Mouse (Mus musculus) layer of hippocampus, adult 9-11 months (tissue): ENCODE results near the gene Pabpc4.
"Not testable (repeated sequence)": the region's sequence is repeated elsewhere in the genome, so short reads cannot be mapped to it uniquely, and the experiment has no call there.

ENCODE experiments used
- DNase-seq: peaks from one replicate; pipeline ENCODE4 v3.0.0; 2022

Pabpc4 gene

DNA sequence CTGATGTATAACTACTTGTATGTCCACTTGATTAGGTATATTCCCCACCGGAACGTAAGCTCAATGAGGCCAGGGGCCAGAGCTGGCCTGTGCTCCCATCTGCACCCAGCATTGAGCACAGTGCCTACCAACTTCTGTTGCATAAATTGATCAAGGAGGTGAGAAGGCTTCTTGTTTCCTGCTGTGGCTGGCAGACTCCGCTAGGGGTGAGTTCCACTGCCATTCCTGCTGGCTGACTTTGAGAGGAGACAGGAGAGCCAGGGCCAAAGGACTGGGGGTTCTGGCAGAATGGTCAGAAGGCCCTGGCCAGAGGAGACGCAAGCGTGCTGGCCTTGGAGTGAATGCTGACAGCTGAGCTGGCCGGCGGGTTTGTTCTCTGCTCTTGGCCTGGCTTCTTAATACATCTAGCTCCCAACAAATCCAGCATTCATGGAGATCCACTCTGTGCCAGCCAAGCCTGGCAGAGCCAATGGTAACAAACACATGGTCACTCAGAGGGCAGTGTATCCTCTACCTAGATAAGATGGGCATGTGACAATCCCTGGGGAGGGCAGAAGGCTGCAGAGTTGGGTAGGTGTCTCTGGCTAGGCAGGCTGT, 13.1 kb upstream of the Pabpc4 start:
- DNase-seq: peak; percentile 91

GRCm38 (mm10) chr4:123252214-123252613, 9.9 kb upstream of the Pabpc4 start:
- DNase-seq: no peak

GRCm38 (mm10) chr4:123254617-123255016, 7.5 kb upstream of the Pabpc4 start:
- DNase-seq: no peak

DNA sequence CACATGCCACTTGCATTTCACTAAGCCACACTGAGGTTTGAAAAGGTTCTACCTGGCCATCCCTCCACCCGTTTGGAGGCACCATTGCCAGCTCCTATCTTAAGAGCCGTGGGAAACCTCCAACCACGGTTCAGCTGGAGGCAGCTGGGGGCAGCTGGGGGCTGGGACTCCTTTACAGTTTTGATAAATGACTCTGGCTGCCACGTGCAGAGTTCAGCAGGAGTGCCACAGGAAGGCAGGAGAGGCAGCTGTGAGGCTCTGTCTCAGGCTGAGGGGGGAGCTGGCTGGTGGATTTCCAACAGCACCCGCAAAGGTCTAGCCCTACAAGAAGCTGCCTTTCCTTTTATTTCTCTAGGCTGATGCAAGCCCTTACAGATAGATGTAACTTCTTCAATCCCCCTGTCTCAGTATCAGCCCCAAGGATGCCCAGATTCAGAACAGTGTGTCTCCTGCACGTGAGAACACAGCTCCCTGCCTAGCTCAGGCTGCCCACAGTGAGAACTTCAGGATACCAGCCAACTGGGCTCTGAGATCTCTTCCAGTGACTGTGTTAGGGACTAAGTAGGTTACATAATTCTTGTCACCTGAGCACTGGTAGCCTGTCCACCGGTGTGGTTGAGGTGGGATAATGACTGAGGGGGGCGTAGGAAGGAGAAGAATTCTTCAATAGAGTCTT, 1.9 kb upstream of the Pabpc4 start:
- DNase-seq: no peak

DNA sequence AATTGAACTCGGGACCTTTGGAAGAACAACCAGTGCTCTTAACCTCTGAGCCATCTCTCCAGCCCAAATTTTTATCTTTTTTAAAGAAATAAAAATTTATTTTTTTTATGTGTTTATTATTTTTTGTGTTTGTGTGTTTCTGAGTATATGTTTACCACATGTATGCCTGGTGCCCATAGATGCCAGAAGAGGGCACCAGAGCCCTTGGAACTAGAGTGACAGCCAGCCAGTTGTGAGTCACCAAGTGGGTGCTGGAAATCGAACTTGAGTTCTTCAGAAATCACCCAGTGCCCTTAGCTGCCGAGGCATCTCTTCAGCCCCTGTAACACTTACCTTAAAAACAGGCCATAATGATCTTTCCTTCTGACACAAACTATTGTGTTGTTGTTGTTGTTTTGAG, 8.9 kb downstream of the Pabpc4 start:
- no peak for DNase-seq

DNA sequence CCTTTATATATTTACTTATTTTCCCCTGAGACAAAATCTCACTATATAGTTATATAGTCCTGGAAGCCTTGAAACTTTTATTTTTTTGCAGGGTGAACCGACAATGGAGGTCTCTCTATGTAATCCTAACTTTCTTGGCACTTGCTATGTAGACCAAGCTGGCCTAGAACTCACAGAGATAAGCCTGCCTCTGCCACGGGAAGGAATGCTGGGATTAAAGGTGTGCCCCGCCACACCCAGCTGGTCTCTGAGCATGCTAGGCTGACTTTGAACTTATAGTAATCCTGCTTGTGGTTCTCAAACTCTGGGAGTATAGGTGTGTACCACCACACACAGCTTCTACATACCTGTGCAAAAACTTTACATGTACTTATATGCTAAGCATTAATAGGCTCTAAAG, 18.0 kb downstream of the Pabpc4 start:
- DNase-seq: no peak

GRCm38 (mm10) chr4:123282500-123282899, 20.3 kb downstream of the Pabpc4 start:
- DNase-seq: peak; percentile 81

- not testable (repeated sequence) for DNase-seq
These were observed 20.9 kb downstream of the Pabpc4 start for GRCm38 (mm10) chr4:123282915-123283674.

DNA sequence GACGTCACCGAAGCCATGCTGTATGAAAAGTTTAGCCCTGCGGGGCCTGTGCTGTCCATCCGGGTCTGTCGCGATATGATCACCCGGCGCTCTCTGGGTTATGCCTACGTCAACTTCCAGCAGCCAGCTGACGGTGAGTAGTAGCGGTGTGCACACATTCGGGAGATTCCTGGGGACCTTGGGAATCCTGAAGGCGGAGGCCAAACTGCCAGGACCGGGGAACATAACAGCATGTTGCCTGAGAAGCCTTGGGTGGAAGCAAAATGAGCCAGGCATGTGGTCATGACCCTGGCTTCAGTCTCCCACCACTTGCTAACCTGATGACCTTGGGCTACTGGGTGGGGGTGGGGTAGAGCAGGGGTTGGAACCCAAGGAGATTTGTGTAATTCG, 21.5 kb downstream of the Pabpc4 start:
- DNase-seq: not testable (repeated sequence)

GRCm38 (mm10) chr4:123284731-123285624, 22.8 kb downstream of the Pabpc4 start:
- DNase-seq: no peak

DNA sequence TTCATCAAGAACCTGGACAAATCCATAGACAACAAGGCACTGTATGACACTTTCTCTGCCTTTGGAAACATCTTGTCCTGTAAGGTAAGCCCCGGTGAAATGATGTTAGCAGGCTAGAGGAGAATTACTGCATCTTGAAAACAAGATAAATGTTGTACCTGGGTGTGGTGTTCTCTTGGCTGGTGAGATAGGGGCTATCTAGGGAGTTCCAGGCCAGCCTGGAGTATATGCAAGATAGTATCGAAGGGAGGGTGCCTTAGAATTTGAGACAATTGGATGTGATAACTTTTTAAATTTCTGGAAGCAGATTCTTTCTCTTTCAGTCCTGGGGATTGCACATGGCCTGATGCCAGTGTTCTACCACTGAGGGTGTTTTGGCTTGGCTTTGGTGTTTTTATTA, 24.6 kb downstream of the Pabpc4 start:
- DNase-seq: no peak

DNA sequence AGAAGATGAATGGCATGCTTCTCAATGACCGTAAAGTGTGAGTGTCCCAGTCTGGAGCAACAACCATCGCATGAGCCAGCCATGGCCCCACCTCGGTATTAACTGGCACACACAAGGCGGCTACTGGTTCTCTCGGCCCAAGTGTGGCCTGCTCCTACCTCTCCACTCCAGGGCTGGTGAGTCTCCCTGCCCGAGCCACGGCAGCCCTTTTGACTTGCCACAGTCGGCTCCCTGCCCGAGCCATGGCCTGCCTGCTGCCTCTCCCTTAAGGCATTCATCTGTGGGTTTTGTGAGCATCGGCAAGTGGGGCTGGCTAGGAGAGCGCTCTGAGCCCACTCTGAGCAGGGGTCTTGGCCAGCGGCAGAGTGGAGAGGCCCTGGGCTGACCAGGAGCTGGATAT, 26.9 kb downstream of the Pabpc4 start:
- no peak for DNase-seq

- DNase-seq: no peak
These were observed 30.2 kb downstream of the Pabpc4 start for GRCm38 (mm10) chr4:123292390-123292789.

DNA sequence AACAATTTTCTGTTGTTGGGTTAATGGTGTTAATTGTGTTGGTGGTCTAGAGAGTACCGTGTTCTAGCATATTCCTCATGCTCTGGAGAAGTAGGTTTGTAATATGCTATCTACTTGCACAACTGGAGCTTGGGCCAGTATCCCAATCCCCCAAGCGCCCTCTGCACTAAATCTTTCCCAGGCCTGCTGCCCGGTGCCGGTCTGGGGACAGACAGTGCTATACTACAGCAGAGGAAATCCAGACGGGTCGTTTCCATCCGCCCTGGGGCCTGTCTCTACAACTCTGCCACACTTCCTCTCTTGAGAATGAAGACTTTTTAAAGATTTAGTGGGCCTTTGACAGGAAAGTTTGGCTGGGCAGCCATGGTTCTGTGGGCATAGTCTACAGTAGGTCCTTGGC, 30.8 kb downstream of the Pabpc4 start:
- no peak for DNase-seq

- no peak for DNase-seq
These were observed 31.7 kb downstream of the Pabpc4 start for GRCm38 (mm10) chr4:123293661-123294443.

DNA sequence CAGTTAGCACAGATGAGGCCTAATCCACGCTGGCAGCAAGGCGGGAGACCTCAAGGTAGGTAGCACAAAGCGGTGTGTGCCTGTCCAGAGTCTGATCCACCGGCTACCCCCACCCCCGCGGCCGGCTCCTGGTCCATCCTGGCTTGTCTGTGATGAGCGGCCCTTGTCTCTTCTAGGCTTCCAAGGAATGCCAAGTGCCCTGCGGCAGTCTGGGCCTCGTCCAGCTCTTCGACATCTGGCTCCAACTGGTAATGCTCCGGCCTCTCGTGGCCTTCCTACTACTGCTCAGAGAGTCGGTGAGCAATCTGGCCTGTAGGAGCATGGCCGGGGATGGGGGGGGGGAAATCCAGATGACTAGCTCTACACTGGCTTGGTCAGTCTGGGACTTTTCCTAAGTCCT, 32.9 kb downstream of the Pabpc4 start:
- not testable (repeated sequence) for DNase-seq

- DNase-seq: no peak
These were observed 33.5 kb downstream of the Pabpc4 start for GRCm38 (mm10) chr4:123295516-123296147.

DNA sequence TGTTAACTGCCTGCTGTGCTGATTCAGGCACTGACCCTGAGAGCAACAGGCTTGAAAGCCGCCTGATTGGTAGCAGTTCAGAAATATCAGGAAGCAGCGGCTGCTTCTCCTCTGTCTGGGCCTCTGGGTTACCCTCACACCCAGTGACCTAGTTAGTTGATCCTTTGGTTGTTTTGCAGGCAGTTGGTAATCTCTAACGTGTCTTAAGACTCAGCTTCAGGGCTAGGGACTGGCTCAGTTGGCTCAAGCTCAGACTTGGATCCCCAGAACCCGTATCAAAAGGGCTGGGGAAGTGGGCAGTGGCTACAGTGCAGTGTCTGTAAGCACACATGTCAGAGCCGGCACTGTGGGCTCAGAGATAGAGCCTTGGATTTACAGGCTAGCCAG, 34.0 kb downstream of the Pabpc4 start:
- no peak for DNase-seq

DNA sequence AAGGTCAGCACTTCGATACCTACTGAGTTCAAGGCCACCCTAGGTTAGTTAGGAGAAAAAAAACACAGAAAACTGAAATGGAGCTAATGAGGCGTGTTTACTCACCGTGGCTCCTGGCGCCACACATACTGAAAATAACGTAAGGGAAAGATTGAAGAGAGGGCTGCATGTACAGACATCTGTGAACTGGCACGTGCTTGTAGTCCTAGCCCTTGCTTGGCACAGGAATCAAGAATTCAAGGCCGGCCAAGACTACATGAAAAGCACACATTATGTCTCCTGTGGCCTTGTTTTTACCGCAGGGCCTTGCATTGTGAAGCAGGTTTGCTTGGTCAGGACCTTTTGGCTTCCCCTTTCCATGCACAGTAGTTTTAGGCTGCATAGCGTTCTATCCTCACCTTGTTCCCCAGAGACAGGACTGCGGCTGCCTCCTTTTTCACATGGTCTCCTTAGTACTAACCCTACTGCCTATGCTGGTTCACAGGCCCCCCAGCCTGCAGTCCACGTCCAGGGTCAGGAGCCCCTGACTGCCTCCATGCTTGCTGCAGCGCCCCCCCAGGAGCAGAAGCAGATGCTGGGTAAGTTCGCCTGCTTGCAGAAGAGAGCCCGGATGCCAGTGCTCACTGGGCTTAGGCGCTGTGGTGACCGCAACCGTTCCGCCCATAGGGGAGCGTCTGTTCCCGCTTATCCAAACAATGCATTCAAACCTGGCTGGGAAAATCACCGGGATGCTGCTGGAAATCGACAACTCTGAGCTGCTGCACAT, 35.2 kb downstream of the Pabpc4 start:
- DNase-seq: no peak

DNA sequence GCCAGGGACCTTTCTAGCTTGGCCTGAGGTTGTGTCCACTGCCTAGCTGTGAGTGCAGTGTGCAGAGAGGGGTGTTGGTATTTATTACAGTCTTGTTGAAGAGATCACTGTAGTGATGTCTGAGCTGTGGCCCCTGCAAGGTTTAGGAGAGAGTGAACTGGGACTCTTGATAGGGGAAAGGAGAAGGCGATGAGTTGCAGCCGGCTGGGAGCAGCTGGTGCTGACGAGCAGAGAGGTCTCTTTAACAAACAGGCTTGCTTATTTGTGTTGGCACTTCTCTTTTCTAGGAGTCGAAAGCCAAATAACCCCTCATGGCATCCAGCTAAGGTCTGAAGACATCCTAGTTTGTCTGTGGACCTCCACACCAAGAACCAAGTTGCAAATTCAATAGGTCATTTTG, 36.1 kb downstream of the Pabpc4 start:
- DNase-seq: no peak
